ENCODE assay signal across 13 mouse cellular contexts in the genomic region with DNA sequence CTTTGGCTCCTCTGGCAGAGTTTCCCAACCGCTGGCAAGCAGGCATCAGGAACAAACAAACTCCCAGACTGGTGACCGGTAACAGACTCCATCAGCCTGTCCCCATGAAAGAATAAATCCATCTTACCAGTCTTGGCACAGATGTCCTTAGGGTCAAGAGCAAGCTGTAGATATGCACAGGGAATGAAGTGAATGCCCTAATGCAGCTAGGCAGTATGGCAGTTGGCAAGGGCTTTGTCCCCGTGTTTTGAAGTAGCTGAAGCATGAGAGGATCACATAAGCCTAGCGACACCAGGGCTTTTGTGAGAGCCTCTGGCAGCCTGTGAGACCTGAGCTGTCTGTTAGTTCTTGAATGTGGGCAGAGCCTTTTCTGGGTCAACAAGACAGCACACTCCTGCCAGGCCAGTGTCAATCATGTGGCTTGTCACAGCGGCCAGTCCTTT.
DNase-seq lines count a peak whose midpoint lies in the region; ATAC-seq and TF ChIP-seq lines count a peak whose summit lies in the region.
"Had no signal": no experiment of that assay in that cellular context is flagged by ENCODE, and none has a peak within 500 bp of the region (broad histone marks: within the 10 kb centered on the region; RNA-seq: fewer than 3 reads in every experiment).

No protein-coding gene starts in this region.

- H3K27me3 ChIP-seq in kidney, embryonic 14.5 days (ENCODE audit: control insufficient read depth, insufficient read depth, low read length) = no peaks in the 10 kb centered on the region
- H3K27me3 ChIP-seq in hindbrain, postnatal 0 days (ENCODE audit: insufficient read depth, low read length) = no peaks in the 10 kb centered on the region
- H3K27me3 ChIP-seq: limb, embryonic 15.5 days had no signal

- TF ChIP-seq CTCF in hindbrain, postnatal 0 days (IDR thresholded peaks at IDR 0.05; ENCODE audit: low read depth) = no peak

- no peaks in the 10 kb centered on the region for H3K4me1 ChIP-seq in kidney, embryonic 14.5 days (ENCODE audit: control insufficient read depth, insufficient read depth, low read length)
- H3K4me1 ChIP-seq in hindbrain, postnatal 0 days (ENCODE audit: insufficient read depth, low read length) = no peaks in the 10 kb centered on the region

- no peaks in the 10 kb centered on the region for H3K9me3 ChIP-seq in kidney, embryonic 14.5 days (ENCODE audit: control insufficient read depth, low read length)
- no peaks in the 10 kb centered on the region for H3K9me3 ChIP-seq in hindbrain, postnatal 0 days (ENCODE audit: low read length)
- H3K9me3 ChIP-seq: limb, embryonic 15.5 days had no signal

- 55% methylated on average over 5 of the region's 5 CpGs for WGBS in kidney, embryonic 14.5 days
- WGBS in hindbrain, postnatal 0 days = 30% methylated on average over 5 of the region's 5 CpGs

- H3K4me2 ChIP-seq in kidney, embryonic 14.5 days (replicated peaks; ENCODE audit: low read depth, low read length) = no peak overlapping the region
- no peak overlapping the region for H3K4me2 ChIP-seq in hindbrain, postnatal 0 days (ENCODE audit: low read depth, low read length)
- H3K4me2 ChIP-seq: limb, embryonic 15.5 days had no signal

- no peak overlapping the region for H3K27ac ChIP-seq in kidney, embryonic 14.5 days (ENCODE audit: low read depth, low read length)
- no peak overlapping the region for H3K27ac ChIP-seq in hindbrain, postnatal 0 days
- H3K27ac ChIP-seq: limb, embryonic 15.5 days; macrophage had no signal

- no peak overlapping the region for H3K9ac ChIP-seq in kidney, embryonic 14.5 days (ENCODE audit: low read depth, low read length)
- H3K9ac ChIP-seq in hindbrain, postnatal 0 days (replicated peaks; ENCODE audit: low read length) = no peak overlapping the region
- H3K9ac ChIP-seq: limb, embryonic 15.5 days had no signal

- no peaks in the 10 kb centered on the region for H3K36me3 ChIP-seq in kidney, embryonic 14.5 days (ENCODE audit: control insufficient read depth, insufficient read depth, low read length)
- no peaks in the 10 kb centered on the region for H3K36me3 ChIP-seq in hindbrain, postnatal 0 days (ENCODE audit: insufficient read depth, low read length)
- H3K36me3 ChIP-seq: limb, embryonic 15.5 days had no signal

- H3K4me3 ChIP-seq in kidney, embryonic 14.5 days (ENCODE audit: low read length) = no peak overlapping the region
- H3K4me3 ChIP-seq in hindbrain, postnatal 0 days (ENCODE audit: low read length) = no peak overlapping the region
- H3K4me3 ChIP-seq: erythroblast, embryonic 14.5 days; limb, embryonic 15.5 days had no signal

- DNase-seq in cerebellum, postnatal 10 days = peak; percentile 68 to 69
- DNase-seq in cerebellum, adult 11-12 months = no peak
- no peak for DNase-seq in kidney, adult 18-20 months
- peak; percentile 15 for DNase-seq in adipocyte (ENCODE audit: low spot score)
- DNase-seq in hindbrain, postnatal 0 days (ENCODE audit: low spot score) = peak; percentile 71
- no peak for DNase-seq in layer of hippocampus, adult 9-10 months (ENCODE audit: low spot score)
- DNase-seq in testis, postnatal 14 days (ENCODE audit: low spot score) = no peak
- DNase-seq: heart, postnatal 14 days; kidney, adult 8-10 months had no signal

- ATAC-seq in kidney, embryonic 14.5 days (ENCODE audit: low FRiP score, low TSS enrichment) = peak; percentile 63; the same call in 1 of the 2 replicates
- peak; percentile 83; the same call in 1 of the 2 replicates for ATAC-seq in hindbrain, postnatal 0 days

Comparison
In these comparisons a context has a peak if more than half of its experiments do, and no peak if none do; other contexts are left out.
1. DNase-seq: peak in cerebellum, postnatal 10 days (2 of 2), adipocyte (single experiment) and hindbrain, postnatal 0 days (single experiment); none in cerebellum, adult 11-12 months (single experiment), kidney, adult 18-20 months (single experiment), layer of hippocampus, adult 9-10 months (single experiment) and testis, postnatal 14 days (single experiment).